Mouse (Mus musculus) lung, embryonic 14.5 days (tissue): ENCODE results near the gene Ntrk1. TPM values are rescaled to one million over a fixed set of nuclear protein-coding genes. Genes with fewer than 3 reads are reported as not detected.

Source experiments
- ATAC-seq: fragments of 200-750 bp; cut with Nextera tagmentation; 2 replicates; pipeline ENCODE4 v1.8.0; 2017; ENCODE audit warnings: mild to moderate bottlenecking, moderate TSS enrichment, moderate library complexity; ENCODE audit not compliant: insufficient read depth
- DNase-seq: peaks from one replicate; pipeline ENCODE4 v3.0.0-alpha.2; 2015
- H3K27ac ChIP-seq: fragments of 300-500 bp; sonication (generic); 2 replicates; pipeline ENCODE4 v1.5.1; 2014; ENCODE audit warnings: low read depth, mild to moderate bottlenecking, moderate library complexity
- H3K27me3 ChIP-seq: fragments of 300-500 bp; sonication (generic); 2 replicates; pipeline ENCODE4 v1.6.1; 2014; ENCODE audit warnings: low read length, control low read depth; ENCODE audit not compliant: insufficient read depth
- H3K36me3 ChIP-seq: fragments of 300-500 bp; sonication (generic); 2 replicates; pipeline ENCODE4 v1.6.1; 2014; ENCODE audit warnings: control low read depth; ENCODE audit not compliant: insufficient read depth
- H3K4me1 ChIP-seq: fragments of 300-500 bp; sonication (generic); 2 replicates; pipeline ENCODE4 v1.6.1; 2014; ENCODE audit warnings: antibody characterized with exemption, control low read depth; ENCODE audit not compliant: insufficient read depth
- H3K4me2 ChIP-seq: fragments of 300-500 bp; sonication (generic); 2 replicates; pipeline ENCODE4 v1.6.1; 2014; ENCODE audit warnings: mild to moderate bottlenecking
- H3K4me3 ChIP-seq: fragments of 300-500 bp; sonication (generic); 2 replicates; pipeline ENCODE4 v1.5.1; 2014; ENCODE audit warnings: low read depth, low read length
- H3K9ac ChIP-seq: fragments of 300-500 bp; sonication (generic); 2 replicates; pipeline ENCODE4 v1.6.1; 2014
- H3K9me3 ChIP-seq: fragments of 300-500 bp; sonication (generic); 2 replicates; pipeline ENCODE4 v1.6.1; 2016; ENCODE audit warnings: low read depth, low read length, control low read depth
- CTCF ChIP-seq: IDR thresholded peaks from 2 replicates; pipeline ENCODE4 v1.5.1; 2016; ENCODE audit warnings: antibody characterized with exemption, low read depth
- WGBS: fragments of 180-500 bp; shearing (Covaris S2); extraction: QIAGEN DNeasy Blood & Tissue Kit; methylation state at CpG from one replicate; pipeline ENCODE4 v1.1.7; 2014; 5-methylcytosine and 5-hydroxymethylcytosine counted together
- polyA plus RNA-seq: library from polyadenylated mRNA; unstranded; fragments of >200 nt; fragmentation: Nextera tagmentation; extraction: Ambion mirVana; gene quantifications from 2 replicates; pipeline ENCODE4 v1.2.1, GENCODE M21; 2014

Ntrk1 gene
- polyA plus RNA-seq, 1 experiment from 2014 or later: 0.22 TPM

DNA sequence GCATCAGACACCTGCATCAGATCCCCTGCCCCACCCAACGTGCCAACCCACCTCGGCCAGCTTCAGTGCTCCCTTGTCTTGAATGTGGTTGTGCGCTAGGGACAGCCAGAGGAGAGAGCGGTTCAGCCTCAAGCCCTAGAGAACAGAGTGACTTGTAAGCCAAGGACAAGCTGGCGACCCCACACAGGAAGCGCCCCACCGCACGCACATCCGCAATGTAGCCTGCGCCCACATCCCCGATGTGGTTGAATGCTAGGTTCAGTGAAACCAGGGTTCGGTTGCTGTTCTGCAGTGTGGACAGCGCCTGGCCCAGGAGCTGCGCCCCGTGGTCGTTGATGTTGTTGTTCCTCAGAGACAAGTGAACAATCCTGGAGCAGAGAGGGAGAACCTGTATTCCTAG is 52.2 kb downstream of the Ntrk1 start:
- Histone ChIP-seq H3K9me3 (no peaks in the 10 kb centered on the region), H3K27ac (no peak overlapping the region), H3K36me3 (peaks cover 17% of the 10 kb centered on the region; the same call in 1 of the 2 replicates), H3K4me2 (no peak overlapping the region), H3K4me1 (peaks cover 12% of the 10 kb centered on the region), H3K4me3 (no peak overlapping the region), H3K9ac (no peak overlapping the region), H3K27me3 (no peaks in the 10 kb centered on the region)
- ATAC-seq: no peak
- 85% methylated on average over 16 of the region's 16 CpGs for WGBS
- no peak for TF ChIP-seq CTCF
- no peak for DNase-seq

DNA sequence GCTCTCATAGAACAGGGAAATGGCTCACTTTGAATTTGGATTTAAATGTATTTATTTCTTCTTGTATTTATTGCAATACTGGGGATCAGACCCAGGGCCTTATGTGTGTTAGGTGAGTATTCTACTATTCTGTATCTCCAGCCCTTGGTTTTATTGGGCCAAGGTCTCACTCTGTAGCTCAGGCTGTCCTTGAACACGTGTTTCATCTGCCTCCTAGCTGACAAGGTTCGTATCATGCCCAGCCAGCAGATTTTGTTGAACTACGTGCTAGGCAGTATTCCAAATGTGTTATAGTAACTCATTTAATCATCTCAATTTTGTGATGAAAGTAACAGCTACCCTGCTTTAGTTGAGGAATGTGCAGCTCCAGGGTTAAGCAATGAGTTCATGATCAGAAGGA is 52.9 kb downstream of the Ntrk1 start:
- DNase-seq (no peak), ATAC-seq (no peak)
- Histone ChIP-seq H3K9ac (no peak overlapping the region), H3K36me3 (peaks cover 24% of the 10 kb centered on the region; the same call in 1 of the 2 replicates), H3K27ac (no peak overlapping the region; the same call in 1 of the 2 replicates), H3K9me3 (no peaks in the 10 kb centered on the region), H3K4me2 (no peak overlapping the region), H3K4me3 (no peak overlapping the region), H3K27me3 (no peaks in the 10 kb centered on the region), H3K4me1 (peaks cover 12% of the 10 kb centered on the region)
- 68% methylated on average over 3 of the region's 3 CpGs for WGBS
- TF ChIP-seq CTCF: no peak

- Histone ChIP-seq H3K4me2 (no peak overlapping the region), H3K9ac (no peak overlapping the region), H3K36me3 (peaks cover 53% of the 10 kb centered on the region), H3K9me3 (no peaks in the 10 kb centered on the region), H3K27me3 (no peaks in the 10 kb centered on the region), H3K4me1 (no peaks in the 10 kb centered on the region), H3K27ac (no peak overlapping the region), H3K4me3 (no peak overlapping the region)
- no peak for DNase-seq
- no peak for ATAC-seq
- TF ChIP-seq CTCF: no peak
- WGBS: 73% methylated on average over 5 of the region's 5 CpGs
These were observed 56.1 kb downstream of the Ntrk1 start for GRCm38 (mm10) chr3:87738906-87739305.

- ATAC-seq (no peak), DNase-seq (no peak)
- H3K9me3 ChIP-seq: no peaks in the 10 kb centered on the region
- peaks cover 80% of the 10 kb centered on the region for H3K36me3 ChIP-seq
- H3K9ac ChIP-seq: no peak overlapping the region
- 50% methylated on average over 9 of the region's 9 CpGs for WGBS
- no peak overlapping the region for H3K4me3 ChIP-seq
- H3K4me2 ChIP-seq: no peak overlapping the region
- H3K27me3 ChIP-seq: no peaks in the 10 kb centered on the region
- TF ChIP-seq CTCF: no peak
- H3K27ac ChIP-seq: no peak overlapping the region
- H3K4me1 ChIP-seq: no peaks in the 10 kb centered on the region
These were observed 59.6 kb downstream of the Ntrk1 start for GRCm38 (mm10) chr3:87735335-87735734.

- H3K36me3 ChIP-seq: peaks cover 90% of the 10 kb centered on the region
- ATAC-seq: no peak
These were observed 60.8 kb downstream of the Ntrk1 start for GRCm38 (mm10) chr3:87733984-87734761.

DNA sequence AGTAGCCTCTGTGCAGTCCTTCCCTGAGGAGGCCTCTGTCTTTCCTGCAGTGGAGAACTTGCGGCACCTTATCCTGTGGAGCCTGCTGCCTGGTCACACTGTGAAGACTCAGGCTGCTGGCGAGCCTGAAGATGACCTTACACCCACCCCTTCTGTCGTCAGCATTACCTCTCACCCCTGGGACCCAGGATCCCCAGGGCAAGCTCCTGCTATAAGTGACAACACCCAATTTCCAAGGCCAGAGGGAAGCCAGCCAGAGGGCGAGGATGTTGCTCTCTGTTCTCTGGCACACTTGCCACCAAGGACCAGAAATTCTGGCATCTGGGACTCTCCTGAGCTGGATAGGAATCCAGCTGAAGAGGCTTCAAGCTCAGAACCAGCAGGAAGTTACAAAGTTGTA is 61.9 kb downstream of the Ntrk1 start:
- no peaks in the 10 kb centered on the region for H3K9me3 ChIP-seq
- TF ChIP-seq CTCF: no peak
- no peak overlapping the region for H3K27ac ChIP-seq
- H3K36me3 ChIP-seq: peaks cover 92% of the 10 kb centered on the region
- 64% methylated on average over 4 of the region's 4 CpGs for WGBS
- DNase-seq (no peak), ATAC-seq (no peak)
- H3K4me3 ChIP-seq: no peak overlapping the region
- H3K9ac ChIP-seq: no peak overlapping the region
- H3K27me3 ChIP-seq: no peaks in the 10 kb centered on the region
- H3K4me2 ChIP-seq: no peak overlapping the region
- no peaks in the 10 kb centered on the region for H3K4me1 ChIP-seq

More at GRCm38 (mm10) chr3:87733984-87734761, 60.8 kb downstream of the Ntrk1 start:
- DNase-seq: no peak
- no peak overlapping the region for H3K4me3 ChIP-seq
- no peak overlapping the region for H3K27ac ChIP-seq
- 80% methylated on average over 11 of the region's 11 CpGs for WGBS
- no peaks in the 10 kb centered on the region for H3K9me3 ChIP-seq
- H3K27me3 ChIP-seq: no peaks in the 10 kb centered on the region
- no peak overlapping the region for H3K9ac ChIP-seq
- no peak overlapping the region for H3K4me2 ChIP-seq
- no peaks in the 10 kb centered on the region for H3K4me1 ChIP-seq
- no peak for TF ChIP-seq CTCF

- no peak overlapping the region for H3K9ac ChIP-seq
- no peak overlapping the region for H3K27ac ChIP-seq
- TF ChIP-seq CTCF: no peak
- peaks cover 92% of the 10 kb centered on the region for H3K36me3 ChIP-seq
- H3K4me2 ChIP-seq: no peak overlapping the region
- WGBS: 83% methylated on average over 6 of the region's 6 CpGs
- DNase-seq (no peak), ATAC-seq (no peak)
- no peaks in the 10 kb centered on the region for H3K4me1 ChIP-seq
- H3K9me3 ChIP-seq: no peaks in the 10 kb centered on the region
- H3K4me3 ChIP-seq: no peak overlapping the region
- no peaks in the 10 kb centered on the region for H3K27me3 ChIP-seq
These were observed 66.3 kb downstream of the Ntrk1 start for GRCm38 (mm10) chr3:87728696-87729095.

Other genes starting within 250 kb of the Ntrk1 start
- gene Arhgef11, start 177.6 kb downstream of the Ntrk1 start, polyA plus RNA-seq: 17.1 and 18.8 TPM in 2 replicates
- gene Lrrc71, start 46.5 kb downstream of the Ntrk1 start, polyA plus RNA-seq: 0.63 and 0.77 TPM in 2 replicates
- 0.05 TPM in 1 of 2 replicates, not detected in the other for gene Insrr, start 1.8 kb upstream of the Ntrk1 start, polyA plus RNA-seq
- gene Pear1, start 29.1 kb upstream of the Ntrk1 start, polyA plus RNA-seq: 30.2 and 31.7 TPM in 2 replicates
- 0.09 TPM in 2 replicates for gene Sh2d2a, start 51.6 kb upstream of the Ntrk1 start, polyA plus RNA-seq
- 13.4 and 14.2 TPM in 2 replicates for gene Prcc, start 90.4 kb upstream of the Ntrk1 start, polyA plus RNA-seq
- 287 and 288 TPM in 2 replicates for gene Hdgf, start 111.2 kb upstream of the Ntrk1 start, polyA plus RNA-seq
- 64.8 and 65.5 TPM in 2 replicates for gene Mrpl24, start 124.3 kb upstream of the Ntrk1 start, polyA plus RNA-seq
- gene Isg20l2, start 135.2 kb upstream of the Ntrk1 start, polyA plus RNA-seq: 44.0 and 50.5 TPM in 2 replicates
- 16.4 and 19.6 TPM in 2 replicates for gene Rrnad1, start 135.6 kb upstream of the Ntrk1 start, polyA plus RNA-seq
- gene Crabp2, start 153.5 kb upstream of the Ntrk1 start, polyA plus RNA-seq: 7.7 and 10.3 TPM in 2 replicates
- gene Nes, start 175.9 kb upstream of the Ntrk1 start, polyA plus RNA-seq: 24.6 and 27.1 TPM in 2 replicates
- not detected in 2 replicates for gene Bcan, start 205.1 kb upstream of the Ntrk1 start, polyA plus RNA-seq
- not detected in 2 replicates for gene Hapln2, start 232.4 kb upstream of the Ntrk1 start, polyA plus RNA-seq
- 35.8 and 40.6 TPM in 2 replicates for gene Gpatch4, start 247.9 kb upstream of the Ntrk1 start, polyA plus RNA-seq